Mouse (Mus musculus): ENCODE data around the gene Abl2. TPM values are rescaled to one million over a fixed set of nuclear protein-coding genes. Genes with fewer than 3 reads are reported as not detected.
"Not testable (repeated sequence)": the region's sequence is repeated elsewhere in the genome, so short reads cannot be mapped to it uniquely, and the experiment has no call there.

The Abl2 gene
- total RNA-seq (2021), result 10 to 100 TPM; 21.0 to 22.3 TPM
- long read RNA-seq, experiment 1, partial matches to known transcripts, result 0 of 7 reads
- long read RNA-seq, experiment 1, other reads (novel, unspliced or antisense), result 7 of 7 reads
- long read RNA-seq, experiment 2, partial matches to known transcripts, result 8 of 10 reads
- long read RNA-seq, experiment 2, other reads (novel, unspliced or antisense), result 2 of 10 reads

GRCm38 (mm10) chr1:156558024-156558930 is at the start of gene Abl2:
Abl2 (plus strand) TSS chr1:156558786.
- peak; percentile 80 to 88 for DNase-seq (ENCODE audit: low spot score in 2 of 2)

- DNase-seq (ENCODE audit: low spot score in 2 of 2), result no peak
Observed at GRCm38 (mm10) chr1:156520136-156520780, 38.3 kb upstream of the Abl2 start.

- no peak for DNase-seq (ENCODE audit: low spot score in 2 of 2)
Observed at GRCm38 (mm10) chr1:156521796-156522517, 36.6 kb upstream of the Abl2 start.

- DNase-seq (ENCODE audit: low spot score in 2 of 2), result not testable (repeated sequence)
Observed at GRCm38 (mm10) chr1:156523842-156524241, 34.7 kb upstream of the Abl2 start, which contains the start of gene Gm10031. Gm10031 (plus strand) TSS chr1:156524012.

GRCm38 (mm10) chr1:156532476-156533175 is 26.0 kb upstream of the Abl2 start:
- DNase-seq (ENCODE audit: low spot score in 2 of 2), result not testable (repeated sequence)

GRCm38 (mm10) chr1:156533483-156533882 is 25.1 kb upstream of the Abl2 start:
- DNase-seq (ENCODE audit: low spot score in 2 of 2), result no peak

GRCm38 (mm10) chr1:156533911-156534310 is 24.7 kb upstream of the Abl2 start:
- no peak for DNase-seq (ENCODE audit: low spot score in 2 of 2)

- DNase-seq (ENCODE audit: low spot score in 2 of 2), result no peak
Observed at GRCm38 (mm10) chr1:156537031-156537430, 21.6 kb upstream of the Abl2 start.

- DNase-seq (ENCODE audit: low spot score in 2 of 2), result no peak
Observed at GRCm38 (mm10) chr1:156537701-156538100, 20.9 kb upstream of the Abl2 start.

- no peak for DNase-seq (ENCODE audit: low spot score in 2 of 2)
Observed at GRCm38 (mm10) chr1:156538382-156538781, 20.2 kb upstream of the Abl2 start.

- DNase-seq (ENCODE audit: low spot score in 2 of 2), result no peak
Observed at GRCm38 (mm10) chr1:156539787-156540560, 18.6 kb upstream of the Abl2 start.

- no peak for DNase-seq (ENCODE audit: low spot score in 2 of 2)
Observed at GRCm38 (mm10) chr1:156543999-156544398, 14.6 kb upstream of the Abl2 start.

- DNase-seq (ENCODE audit: low spot score in 2 of 2), result peak; percentile 25 to 46
Observed at GRCm38 (mm10) chr1:156558950-156559640, 509 bp downstream of the Abl2 start.

- DNase-seq (ENCODE audit: low spot score in 2 of 2), result no peak
Observed at GRCm38 (mm10) chr1:156559641-156560020, 1.0 kb downstream of the Abl2 start.

GRCm38 (mm10) chr1:156560500-156560899 is 1.9 kb downstream of the Abl2 start:
- no peak for DNase-seq (ENCODE audit: low spot score in 2 of 2)

- no peak for DNase-seq (ENCODE audit: low spot score in 2 of 2)
Observed at GRCm38 (mm10) chr1:156565328-156565727, 6.7 kb downstream of the Abl2 start.

GRCm38 (mm10) chr1:156566132-156566531 is 7.5 kb downstream of the Abl2 start:
- no peak for DNase-seq (ENCODE audit: low spot score in 2 of 2)

- DNase-seq (ENCODE audit: low spot score in 2 of 2), result no peak
Observed at GRCm38 (mm10) chr1:156569615-156570014, 11.0 kb downstream of the Abl2 start.

- DNase-seq (ENCODE audit: low spot score in 2 of 2), result no peak
Observed at GRCm38 (mm10) chr1:156572952-156573351, 14.4 kb downstream of the Abl2 start.

Measured in gastrocnemius, postnatal 4 days (tissue).